Mouse (Mus musculus): ENCODE measurements around the gene Slc4a11. TPM values are rescaled to one million over a fixed set of nuclear protein-coding genes. Genes with fewer than 3 reads are reported as not detected.
A peak's percentile ranks its signal among the peaks of the same experiment; 100 is the strongest.

The Slc4a11 gene
- polyA plus RNA-seq, 1 experiment from 2014 or later = 0.14 TPM

DNA sequence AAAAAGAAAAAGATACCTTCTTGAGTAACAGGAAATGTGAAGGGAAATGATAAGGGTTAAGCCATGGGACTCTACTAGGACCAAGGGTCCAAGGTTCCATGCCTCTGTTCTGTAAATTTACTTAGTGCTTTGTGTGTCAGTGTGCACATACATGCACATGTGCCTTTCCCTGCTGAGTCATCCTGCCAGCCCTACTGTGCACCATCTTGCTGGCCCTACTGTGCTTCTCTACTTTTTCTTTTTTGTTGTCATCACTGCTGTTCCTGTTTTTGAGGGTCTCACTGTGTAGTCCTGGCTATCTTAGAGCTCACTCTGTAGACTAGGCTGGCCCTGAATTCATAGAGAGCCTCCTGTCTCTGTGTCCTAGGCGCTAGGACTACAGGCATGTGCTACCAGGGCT, 30.4 kb upstream of the Slc4a11 start:
- Histone ChIP-seq H3K36me3 (ENCODE audit: control insufficient read depth, insufficient read depth, low read length) (peaks cover 92% of the 10 kb centered on the region), H3K9me3 (ENCODE audit: control insufficient read depth, low read length) (no peaks in the 10 kb centered on the region), H3K4me1 (replicated peaks; ENCODE audit: control insufficient read depth, insufficient read depth, low read length) (no peaks in the 10 kb centered on the region), H3K4me2 (ENCODE audit: low read length) (no peak overlapping the region), H3K4me3 (ENCODE audit: low read depth, low read length) (no peak overlapping the region), H3K27me3 (replicated peaks; ENCODE audit: control insufficient read depth, insufficient read depth, low read length) (no peaks in the 10 kb centered on the region), H3K9ac (ENCODE audit: low read length) (no peak overlapping the region), H3K27ac (ENCODE audit: low read depth) (no peak overlapping the region)
- DNase-seq (ENCODE audit: low spot score) (no peak), ATAC-seq (replicated peaks; ENCODE audit: low FRiP score, low TSS enrichment, low read depth) (no peak)
- 83% methylated on average over 1 of the region's 1 CpGs for WGBS

DNA sequence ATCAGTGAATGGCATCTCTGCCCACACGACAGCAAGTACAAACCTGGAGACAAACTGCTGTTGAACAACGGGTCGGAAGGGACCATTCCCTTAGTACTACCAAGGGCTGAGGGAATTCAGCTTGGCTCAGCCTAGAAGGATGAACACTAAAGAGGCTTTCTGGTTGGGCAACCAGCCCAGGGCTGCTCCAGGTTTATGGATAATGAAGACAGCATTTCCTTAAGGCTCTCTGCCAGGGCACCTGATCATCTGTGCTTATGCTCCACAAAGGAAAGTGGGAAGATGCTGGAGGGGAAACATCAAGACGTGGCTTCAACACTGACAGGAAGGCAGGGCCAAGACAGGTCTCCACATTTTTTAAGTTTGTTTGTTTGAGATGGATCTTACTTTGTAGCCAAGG, 27.1 kb upstream of the Slc4a11 start:
- Histone ChIP-seq H3K27ac (ENCODE audit: low read depth) (no peak overlapping the region), H3K9me3 (ENCODE audit: control insufficient read depth, low read length) (no peaks in the 10 kb centered on the region), H3K4me3 (ENCODE audit: low read depth, low read length) (no peak overlapping the region), H3K9ac (ENCODE audit: low read length) (no peak overlapping the region), H3K36me3 (ENCODE audit: control insufficient read depth, insufficient read depth, low read length) (peaks cover 76% of the 10 kb centered on the region), H3K4me1 (replicated peaks; ENCODE audit: control insufficient read depth, insufficient read depth, low read length) (no peaks in the 10 kb centered on the region), H3K27me3 (replicated peaks; ENCODE audit: control insufficient read depth, insufficient read depth, low read length) (no peaks in the 10 kb centered on the region), H3K4me2 (ENCODE audit: low read length) (no peak overlapping the region)
- no peak for DNase-seq (ENCODE audit: low spot score)
- no peak for ATAC-seq (replicated peaks; ENCODE audit: low FRiP score, low TSS enrichment, low read depth)
- WGBS = 85% methylated on average over 4 of the region's 4 CpGs

DNA sequence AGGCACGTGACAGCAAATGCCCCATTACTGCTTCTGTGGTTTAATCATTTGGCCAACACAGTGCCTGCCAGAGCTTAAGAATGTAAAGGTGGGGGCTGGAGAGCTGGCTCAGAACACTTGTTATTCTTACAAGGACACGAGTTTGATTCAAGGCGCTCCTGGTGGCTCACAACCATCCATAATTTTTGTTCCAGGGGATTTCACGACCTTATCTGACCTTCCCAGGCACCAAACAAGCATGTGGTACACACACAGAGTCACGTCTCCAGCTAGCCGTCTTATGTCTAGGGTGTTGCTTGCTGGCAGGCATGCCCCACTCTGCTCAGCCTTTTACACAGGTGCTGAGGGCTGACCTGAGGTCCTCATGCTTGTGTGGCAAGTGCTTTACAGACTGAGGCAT, 20.6 kb upstream of the Slc4a11 start:
- WGBS = 65% methylated on average over 6 of the region's 6 CpGs
- DNase-seq (ENCODE audit: low spot score) = no peak
- H3K9ac ChIP-seq (ENCODE audit: low read length) = no peak overlapping the region
- H3K27me3 ChIP-seq (replicated peaks; ENCODE audit: control insufficient read depth, insufficient read depth, low read length) = no peaks in the 10 kb centered on the region
- peaks cover 49% of the 10 kb centered on the region for H3K36me3 ChIP-seq (ENCODE audit: control insufficient read depth, insufficient read depth, low read length)
- no peak overlapping the region for H3K4me2 ChIP-seq (ENCODE audit: low read length)
- no peak overlapping the region for H3K4me3 ChIP-seq (ENCODE audit: low read depth, low read length)
- no peaks in the 10 kb centered on the region for H3K4me1 ChIP-seq (replicated peaks; ENCODE audit: control insufficient read depth, insufficient read depth, low read length)
- H3K9me3 ChIP-seq (ENCODE audit: control insufficient read depth, low read length) = no peaks in the 10 kb centered on the region
- ATAC-seq (replicated peaks; ENCODE audit: low FRiP score, low TSS enrichment, low read depth) = no peak
- no peak overlapping the region for H3K27ac ChIP-seq (ENCODE audit: low read depth)

DNA sequence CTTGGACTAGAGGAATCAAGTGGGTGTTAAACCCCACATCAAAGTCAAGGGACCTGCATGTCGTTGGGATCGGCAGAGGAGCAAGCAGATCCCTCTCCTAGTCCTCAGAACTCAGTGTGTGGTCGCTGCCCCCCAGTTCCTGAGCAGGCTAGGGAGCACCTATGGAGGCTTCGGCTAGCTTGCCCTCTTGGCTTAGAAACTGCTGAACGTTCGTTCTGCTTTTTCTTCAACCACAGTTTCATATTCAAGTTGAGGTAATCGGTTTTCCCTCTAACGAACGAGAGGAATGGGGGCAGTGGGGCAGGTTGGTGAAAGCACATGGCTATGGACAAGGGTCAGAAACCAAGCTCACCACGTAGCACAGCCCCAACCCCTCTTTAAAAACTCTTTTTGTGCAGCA, 9.7 kb upstream of the Slc4a11 start:
- WGBS = 60% methylated on average over 10 of the region's 10 CpGs
- H3K27me3 ChIP-seq (replicated peaks; ENCODE audit: control insufficient read depth, insufficient read depth, low read length) = no peaks in the 10 kb centered on the region
- no peaks in the 10 kb centered on the region for H3K4me1 ChIP-seq (replicated peaks; ENCODE audit: control insufficient read depth, insufficient read depth, low read length)
- no peak overlapping the region for H3K4me3 ChIP-seq (ENCODE audit: low read depth, low read length)
- H3K36me3 ChIP-seq (ENCODE audit: control insufficient read depth, insufficient read depth, low read length) = peaks cover 31% of the 10 kb centered on the region
- no peak overlapping the region for H3K4me2 ChIP-seq (ENCODE audit: low read length)
- H3K27ac ChIP-seq (ENCODE audit: low read depth) = no peak overlapping the region
- H3K9me3 ChIP-seq (ENCODE audit: control insufficient read depth, low read length) = no peaks in the 10 kb centered on the region
- ATAC-seq (replicated peaks; ENCODE audit: low FRiP score, low TSS enrichment, low read depth) (no peak), DNase-seq (ENCODE audit: low spot score) (no peak)
- H3K9ac ChIP-seq (ENCODE audit: low read length) = no peak overlapping the region

DNA sequence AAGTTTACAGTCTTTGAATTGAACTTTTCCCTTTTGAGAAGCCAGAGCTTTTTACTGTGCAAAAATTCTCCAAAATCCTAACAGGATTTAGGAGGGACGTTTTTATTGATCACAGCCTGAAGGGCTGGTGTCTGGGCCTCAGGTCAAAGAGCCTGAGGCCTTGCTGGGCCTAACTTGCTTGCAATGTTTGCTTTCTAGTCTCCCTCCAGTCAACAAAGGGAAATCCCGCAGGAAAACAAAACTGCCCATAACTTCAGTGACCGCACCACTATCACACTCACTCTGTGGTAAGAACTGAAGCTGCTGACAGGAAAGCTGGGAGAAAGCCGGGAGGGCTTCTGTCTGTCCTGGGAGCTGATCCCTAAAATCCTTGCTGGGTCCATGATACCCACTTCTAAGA, 9.3 kb upstream of the Slc4a11 start:
- no peak overlapping the region for H3K4me2 ChIP-seq (ENCODE audit: low read length)
- H3K36me3 ChIP-seq (ENCODE audit: control insufficient read depth, insufficient read depth, low read length) = peaks cover 27% of the 10 kb centered on the region
- ATAC-seq (replicated peaks; ENCODE audit: low FRiP score, low TSS enrichment, low read depth) (no peak), DNase-seq (ENCODE audit: low spot score) (no peak)
- no peak overlapping the region for H3K27ac ChIP-seq (ENCODE audit: low read depth)
- no peak overlapping the region for H3K9ac ChIP-seq (ENCODE audit: low read length)
- H3K9me3 ChIP-seq (ENCODE audit: control insufficient read depth, low read length) = no peaks in the 10 kb centered on the region
- WGBS = 57% methylated on average over 4 of the region's 4 CpGs
- H3K4me1 ChIP-seq (replicated peaks; ENCODE audit: control insufficient read depth, insufficient read depth, low read length) = no peaks in the 10 kb centered on the region
- no peaks in the 10 kb centered on the region for H3K27me3 ChIP-seq (replicated peaks; ENCODE audit: control insufficient read depth, insufficient read depth, low read length)
- H3K4me3 ChIP-seq (ENCODE audit: low read depth, low read length) = no peak overlapping the region

DNA sequence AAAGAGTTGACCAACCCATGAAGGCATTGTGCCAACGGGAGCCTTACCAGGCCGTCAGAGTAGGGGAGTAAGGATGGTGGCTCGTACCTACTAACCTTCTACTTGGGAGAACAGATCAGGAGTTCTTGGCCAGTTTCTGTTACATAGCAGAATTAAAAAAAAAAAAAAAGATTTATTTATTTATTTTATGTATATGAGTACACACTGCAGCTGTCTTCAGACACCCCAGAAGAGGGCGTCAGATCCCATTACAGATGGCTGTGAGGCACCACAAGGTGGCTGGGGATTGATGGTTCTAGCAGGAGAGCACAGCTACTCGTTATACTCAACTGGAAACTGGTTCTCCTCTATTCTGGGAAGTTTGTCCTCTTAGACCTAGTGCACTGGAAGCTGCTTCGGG, 7.9 kb upstream of the Slc4a11 start:
- DNase-seq (ENCODE audit: low spot score) = no peak
- H3K4me1 ChIP-seq (replicated peaks; ENCODE audit: control insufficient read depth, insufficient read depth, low read length) = no peaks in the 10 kb centered on the region
- WGBS = 72% methylated on average over 6 of the region's 6 CpGs

DNA sequence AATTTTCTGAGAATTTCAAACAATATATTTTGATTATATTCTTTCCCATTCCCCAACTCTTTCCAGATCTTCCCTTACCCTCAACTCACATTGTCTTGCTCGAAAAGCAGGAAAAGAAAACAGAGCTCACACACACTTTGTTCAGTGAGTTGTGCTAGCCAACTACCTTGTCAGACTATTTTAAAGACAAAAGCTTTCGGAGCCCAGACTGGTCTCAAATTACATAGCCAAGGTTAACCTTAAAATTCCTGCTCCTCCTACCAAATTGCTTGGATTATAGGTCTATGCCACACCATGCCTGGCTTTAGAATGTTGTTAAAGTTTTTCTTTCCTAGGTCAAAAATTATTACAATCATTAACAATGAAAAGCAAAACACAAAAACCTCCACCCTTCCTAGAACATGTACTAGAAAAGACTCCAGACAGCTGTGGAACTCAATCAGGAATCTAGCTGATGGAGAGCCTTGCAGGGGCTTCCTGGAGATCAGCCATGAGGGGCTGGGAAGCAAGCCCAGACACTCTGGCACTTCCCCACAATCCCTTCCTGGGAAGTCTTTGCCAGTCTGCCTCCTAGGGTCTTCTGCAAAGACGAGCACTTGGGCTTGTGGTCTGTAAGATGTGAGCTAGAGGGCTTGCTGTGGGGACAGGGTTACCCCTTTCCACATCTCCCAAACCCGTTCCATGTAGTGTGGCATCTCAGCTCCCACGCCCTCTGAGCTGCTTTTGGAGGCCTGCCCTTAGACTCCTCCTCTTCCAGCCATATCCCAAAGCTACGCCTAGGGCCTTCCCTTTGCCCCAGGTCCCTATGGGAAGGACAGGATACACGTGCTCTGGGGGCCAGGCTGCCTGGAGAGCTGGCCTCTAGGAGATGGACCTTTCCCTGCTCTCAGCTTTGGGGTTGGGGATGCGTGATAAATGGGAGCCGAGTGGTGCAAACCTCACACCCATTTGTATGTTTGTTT, 7.0 kb upstream of the Slc4a11 start:
- H3K9ac ChIP-seq (ENCODE audit: low read length) = no peak overlapping the region
- peaks cover 9% of the 10 kb centered on the region for H3K36me3 ChIP-seq (ENCODE audit: control insufficient read depth, insufficient read depth, low read length)
- H3K27me3 ChIP-seq (replicated peaks; ENCODE audit: control insufficient read depth, insufficient read depth, low read length) = 0 out of 2 replicates have a peak, but pooled peaks cover 4% of the 10 kb centered on the region
- no peaks in the 10 kb centered on the region for H3K4me1 ChIP-seq (replicated peaks; ENCODE audit: control insufficient read depth, insufficient read depth, low read length)
- ATAC-seq (replicated peaks; ENCODE audit: low FRiP score, low TSS enrichment, low read depth) = no peak
- WGBS = 61% methylated on average over 9 of the region's 9 CpGs
- no peak overlapping the region for H3K4me3 ChIP-seq (ENCODE audit: low read depth, low read length)
- H3K9me3 ChIP-seq (ENCODE audit: control insufficient read depth, low read length) = no peaks in the 10 kb centered on the region
- H3K27ac ChIP-seq (ENCODE audit: low read depth) = no peak overlapping the region
- no peak for DNase-seq (ENCODE audit: low spot score)
- no peak overlapping the region for H3K4me2 ChIP-seq (ENCODE audit: low read length)

More for the DNA sequence above, 7.9 kb upstream of the Slc4a11 start:
- Histone ChIP-seq H3K4me2 (ENCODE audit: low read length) (no peak overlapping the region), H3K4me3 (ENCODE audit: low read depth, low read length) (no peak overlapping the region), H3K9ac (ENCODE audit: low read length) (no peak overlapping the region), H3K27ac (ENCODE audit: low read depth) (no peak overlapping the region), H3K9me3 (ENCODE audit: control insufficient read depth, low read length) (no peaks in the 10 kb centered on the region), H3K27me3 (replicated peaks; ENCODE audit: control insufficient read depth, insufficient read depth, low read length) (0 out of 2 replicates have a peak, but pooled peaks cover 3% of the 10 kb centered on the region), H3K36me3 (ENCODE audit: control insufficient read depth, insufficient read depth, low read length) (peaks cover 15% of the 10 kb centered on the region)
- no peak for ATAC-seq (replicated peaks; ENCODE audit: low FRiP score, low TSS enrichment, low read depth)

DNA sequence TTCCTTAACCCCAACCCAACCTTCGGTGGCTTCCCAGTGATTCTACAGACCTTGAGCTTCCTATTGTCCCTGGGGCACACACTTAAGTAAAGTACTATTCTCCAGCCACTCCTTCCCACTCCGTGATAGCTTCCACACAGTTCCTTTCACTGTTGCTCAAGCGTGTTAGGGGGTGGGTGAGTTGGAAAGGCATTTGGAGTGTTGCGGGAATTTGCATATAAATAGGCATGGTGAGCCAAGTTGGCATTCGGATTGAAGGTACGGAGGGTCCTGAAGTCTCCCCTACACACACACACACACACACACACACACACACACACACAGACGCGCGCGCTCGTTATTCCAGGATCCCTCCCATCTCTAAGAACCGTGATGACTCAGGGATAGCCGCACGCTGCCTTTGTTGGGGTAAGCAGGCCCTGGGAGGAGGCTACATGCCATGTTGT, 525 bp upstream of the Slc4a11 start:
- DNase-seq (ENCODE audit: low spot score) (no peak), ATAC-seq (replicated peaks; ENCODE audit: low FRiP score, low TSS enrichment, low read depth) (no peak)
- no peaks in the 10 kb centered on the region for H3K36me3 ChIP-seq (ENCODE audit: control insufficient read depth, insufficient read depth, low read length)
- peaks cover 46% of the 10 kb centered on the region for H3K27me3 ChIP-seq (replicated peaks; ENCODE audit: control insufficient read depth, insufficient read depth, low read length)
- 0 out of 2 replicates have a peak, but pooled peaks cover 3% of the 10 kb centered on the region for H3K4me1 ChIP-seq (replicated peaks; ENCODE audit: control insufficient read depth, insufficient read depth, low read length)
- no peak overlapping the region for H3K27ac ChIP-seq (ENCODE audit: low read depth)
- WGBS = 6% methylated on average over 14 of the region's 14 CpGs
- no peak overlapping the region for H3K9ac ChIP-seq (ENCODE audit: low read length)
- H3K9me3 ChIP-seq (ENCODE audit: control insufficient read depth, low read length) = no peaks in the 10 kb centered on the region
- peak overlapping the region; percentile 55 for H3K4me3 ChIP-seq (ENCODE audit: low read depth, low read length)
- H3K4me2 ChIP-seq (ENCODE audit: low read length) = peak overlapping the region; percentile 100
